Mouse (Mus musculus): ENCODE results near the gene Numbl. TPM values are rescaled to one million over a fixed set of nuclear protein-coding genes. Genes with fewer than 3 reads are reported as not detected.

Gene Numbl
- polyA plus RNA-seq, 1 experiment from 2014 or later: 15.8 TPM

DNA sequence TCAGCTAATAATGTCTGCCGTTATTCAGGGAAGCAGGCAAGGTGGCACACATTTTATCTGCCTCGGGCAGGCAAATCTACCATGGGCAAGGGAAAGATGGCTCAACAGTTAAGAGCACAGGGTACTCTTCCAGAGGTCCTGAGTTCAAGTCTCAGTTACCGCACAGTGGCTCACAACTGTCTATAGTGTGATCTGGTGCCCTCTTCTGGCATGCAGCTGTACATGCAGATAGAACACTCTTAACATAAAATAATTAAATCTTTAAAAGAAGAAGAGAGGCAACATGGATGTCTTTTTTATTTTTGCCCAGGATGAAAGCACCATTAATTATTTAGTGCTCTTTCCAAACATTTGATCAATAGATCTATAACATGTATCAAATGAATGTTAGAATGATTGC lies 19.0 kb downstream of the Numbl start:
- ATAC-seq (ENCODE audit: insufficient read depth, low FRiP score): no peak
- 90% methylated on average over 3 of the region's 3 CpGs for WGBS
- no peak overlapping the region for H3K4me2 ChIP-seq (ENCODE audit: low read depth, low read length)
- peaks cover 10% of the 10 kb centered on the region for H3K36me3 ChIP-seq (ENCODE audit: control insufficient read depth, insufficient read depth, low read length)
- no peaks in the 10 kb centered on the region; the same call in 1 of the 2 replicates for H3K4me1 ChIP-seq (ENCODE audit: control insufficient read depth, insufficient read depth, low read length)
- no peak overlapping the region for H3K27ac ChIP-seq (ENCODE audit: low read length)
- H3K4me3 ChIP-seq (replicated peaks; ENCODE audit: low read length): no peak overlapping the region
- no peaks in the 10 kb centered on the region for H3K27me3 ChIP-seq (ENCODE audit: control insufficient read depth, insufficient read depth, low read length)
- no peaks in the 10 kb centered on the region for H3K9me3 ChIP-seq (replicated peaks; ENCODE audit: control insufficient read depth, low read length)
- no peak overlapping the region for H3K9ac ChIP-seq (ENCODE audit: low read length)

DNA sequence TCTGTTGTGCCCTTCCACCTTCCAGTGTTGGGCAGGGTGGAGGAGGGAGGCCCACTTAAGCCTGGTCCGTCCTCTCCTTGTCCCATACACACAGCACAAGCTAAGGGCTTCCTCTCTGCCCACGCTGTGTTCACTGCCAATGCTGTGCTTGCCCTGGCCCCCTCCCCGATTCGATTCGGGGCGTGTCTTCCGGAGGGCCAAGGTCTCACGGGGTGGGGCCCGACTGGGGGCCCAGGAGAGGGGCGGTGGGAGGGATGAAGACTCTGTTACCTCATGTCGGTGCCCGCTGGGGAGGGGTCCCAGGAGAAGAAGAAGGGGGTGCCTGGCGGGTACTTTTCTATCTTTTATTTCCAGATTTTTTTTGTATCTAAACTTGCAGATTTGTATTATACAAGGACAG lies 23.5 kb downstream of the Numbl start:
- no peak overlapping the region for H3K4me2 ChIP-seq (ENCODE audit: low read depth, low read length)
- H3K4me1 ChIP-seq (ENCODE audit: control insufficient read depth, insufficient read depth, low read length): peaks cover 7% of the 10 kb centered on the region; the same call in 1 of the 2 replicates
- H3K9me3 ChIP-seq (replicated peaks; ENCODE audit: control insufficient read depth, low read length): no peaks in the 10 kb centered on the region
- ATAC-seq (ENCODE audit: insufficient read depth, low FRiP score): no peak
- H3K27me3 ChIP-seq (ENCODE audit: control insufficient read depth, insufficient read depth, low read length): no peaks in the 10 kb centered on the region
- H3K27ac ChIP-seq (ENCODE audit: low read length): no peak overlapping the region
- no peak overlapping the region for H3K4me3 ChIP-seq (replicated peaks; ENCODE audit: low read length)
- peaks cover 8% of the 10 kb centered on the region for H3K36me3 ChIP-seq (ENCODE audit: control insufficient read depth, insufficient read depth, low read length)
- H3K9ac ChIP-seq (ENCODE audit: low read length): no peak overlapping the region
- 55% methylated on average over 13 of the region's 13 CpGs for WGBS

DNA sequence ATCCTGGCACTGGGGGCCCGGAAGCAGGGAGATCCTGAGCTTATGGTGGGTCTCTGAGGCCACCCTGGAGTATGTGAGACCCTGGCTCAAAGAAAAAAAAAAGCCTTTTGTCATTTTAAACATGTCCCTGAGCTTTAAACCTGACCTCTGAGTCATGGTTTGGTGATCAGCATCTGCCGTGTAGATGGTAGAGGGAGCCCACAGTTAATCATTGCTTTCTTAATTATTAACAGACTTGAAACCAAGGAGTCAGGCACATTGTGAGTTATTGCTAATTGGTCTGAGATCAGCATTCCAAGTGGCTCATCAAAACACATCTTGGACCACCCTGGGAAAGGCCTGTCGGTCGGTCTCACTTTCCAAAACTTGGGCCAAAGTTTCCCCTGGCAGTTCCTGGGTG lies 24.0 kb downstream of the Numbl start:
- H3K4me1 ChIP-seq (ENCODE audit: control insufficient read depth, insufficient read depth, low read length): peaks cover 7% of the 10 kb centered on the region; the same call in 1 of the 2 replicates
- no peak for ATAC-seq (ENCODE audit: insufficient read depth, low FRiP score)
- H3K27me3 ChIP-seq (ENCODE audit: control insufficient read depth, insufficient read depth, low read length): no peaks in the 10 kb centered on the region
- no peak overlapping the region for H3K4me3 ChIP-seq (replicated peaks; ENCODE audit: low read length)
- no peak overlapping the region for H3K27ac ChIP-seq (ENCODE audit: low read length)
- H3K9me3 ChIP-seq (replicated peaks; ENCODE audit: control insufficient read depth, low read length): no peaks in the 10 kb centered on the region
- WGBS: 53% methylated on average over 4 of the region's 4 CpGs
- H3K4me2 ChIP-seq (ENCODE audit: low read depth, low read length): no peak overlapping the region
- no peak overlapping the region for H3K9ac ChIP-seq (ENCODE audit: low read length)
- H3K36me3 ChIP-seq (ENCODE audit: control insufficient read depth, insufficient read depth, low read length): 0 out of 2 replicates have a peak, but pooled peaks cover 3% of the 10 kb centered on the region

DNA sequence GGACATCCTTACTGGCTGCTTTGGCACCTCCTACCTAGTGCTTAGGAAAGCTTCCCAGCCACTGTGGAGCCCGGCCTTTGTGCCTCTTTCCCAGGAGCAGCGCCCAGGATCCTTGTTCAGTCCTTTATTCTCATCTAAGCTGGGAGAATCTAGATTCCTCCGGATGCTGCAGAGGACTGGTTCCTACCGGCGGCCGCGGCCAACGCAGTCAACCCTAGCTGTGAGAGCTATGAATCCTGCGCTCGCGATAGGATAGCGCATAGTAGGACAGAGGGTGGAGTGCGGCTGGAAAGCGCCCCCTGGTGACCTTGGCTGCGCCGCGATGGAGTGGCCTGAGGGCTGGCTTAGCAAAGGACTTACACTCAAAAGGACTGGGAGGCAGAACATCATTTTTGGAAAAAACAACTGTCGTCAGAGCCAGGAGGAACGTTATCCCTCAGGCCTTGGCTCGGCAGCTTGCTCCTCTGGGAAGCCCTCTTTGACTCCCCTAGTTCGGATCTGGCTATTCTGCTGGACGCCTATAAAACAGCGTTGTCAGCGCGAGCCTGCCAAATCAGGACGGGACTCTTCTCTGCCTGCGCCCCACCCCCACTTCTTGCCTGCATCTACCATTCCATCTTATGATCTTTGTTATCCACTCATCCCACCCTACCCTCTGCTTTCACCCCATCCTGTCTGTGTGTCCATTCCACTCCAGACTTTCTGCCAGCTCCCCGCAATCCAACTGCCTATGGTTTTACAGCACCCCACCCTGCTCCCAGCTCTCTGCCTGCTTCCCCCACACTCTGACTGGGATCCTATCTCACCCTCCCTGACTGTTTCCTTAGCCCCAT lies 26.8 kb downstream of the Numbl start:
- Histone ChIP-seq H3K9ac (ENCODE audit: low read length) (peak overlapping the region; percentile 51), H3K4me1 (ENCODE audit: control insufficient read depth, insufficient read depth, low read length) (peaks cover 7% of the 10 kb centered on the region; the same call in 1 of the 2 replicates), H3K9me3 (replicated peaks; ENCODE audit: control insufficient read depth, low read length) (no peaks in the 10 kb centered on the region), H3K4me3 (replicated peaks; ENCODE audit: low read length) (0 out of 2 replicates have a peak overlapping the region, but pooled peaks have one; percentile 5), H3K27me3 (ENCODE audit: control insufficient read depth, insufficient read depth, low read length) (no peaks in the 10 kb centered on the region), H3K4me2 (ENCODE audit: low read depth, low read length) (peak overlapping the region; percentile 23; the same call in 1 of the 2 replicates), H3K27ac (ENCODE audit: low read length) (peak overlapping the region; percentile 74), H3K36me3 (ENCODE audit: control insufficient read depth, insufficient read depth, low read length) (0 out of 2 replicates have a peak, but pooled peaks cover 3% of the 10 kb centered on the region)
- WGBS: 5% methylated on average over 28 of the region's 28 CpGs
- ATAC-seq (ENCODE audit: insufficient read depth, low FRiP score): peak; percentile 69

DNA sequence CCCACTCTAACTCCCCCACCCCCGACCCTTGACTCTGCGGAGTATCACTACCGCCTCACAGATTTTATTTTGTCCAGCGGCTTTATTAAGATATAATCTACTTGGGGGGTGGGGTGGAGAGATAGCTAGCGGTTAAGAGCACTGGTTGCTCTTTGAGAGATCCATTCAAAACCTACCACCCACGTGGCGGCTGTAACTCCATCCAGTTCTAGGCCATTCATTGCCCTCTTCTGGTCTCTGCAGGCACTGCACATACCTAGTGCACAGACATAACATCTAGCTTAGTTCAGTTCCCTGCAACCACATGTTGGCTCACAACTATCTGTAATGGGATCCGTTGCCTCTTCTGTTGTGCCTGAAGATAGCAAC lies 27.4 kb downstream of the Numbl start:
- H3K4me1 ChIP-seq (ENCODE audit: control insufficient read depth, insufficient read depth, low read length): peaks cover 7% of the 10 kb centered on the region; the same call in 1 of the 2 replicates
- no peak overlapping the region for H3K4me3 ChIP-seq (replicated peaks; ENCODE audit: low read length)
- 8% methylated on average over 8 of the region's 8 CpGs for WGBS
- no peaks in the 10 kb centered on the region for H3K9me3 ChIP-seq (replicated peaks; ENCODE audit: control insufficient read depth, low read length)
- H3K4me2 ChIP-seq (ENCODE audit: low read depth, low read length): peak overlapping the region; percentile 23; the same call in 1 of the 2 replicates
- H3K36me3 ChIP-seq (ENCODE audit: control insufficient read depth, insufficient read depth, low read length): 0 out of 2 replicates have a peak, but pooled peaks cover 3% of the 10 kb centered on the region
- H3K27me3 ChIP-seq (ENCODE audit: control insufficient read depth, insufficient read depth, low read length): no peaks in the 10 kb centered on the region
- no peak overlapping the region for H3K9ac ChIP-seq (ENCODE audit: low read length)
- no peak overlapping the region for H3K27ac ChIP-seq (ENCODE audit: low read length)
- ATAC-seq (ENCODE audit: insufficient read depth, low FRiP score): peak; percentile 73; the same call in 1 of the 2 replicates

DNA sequence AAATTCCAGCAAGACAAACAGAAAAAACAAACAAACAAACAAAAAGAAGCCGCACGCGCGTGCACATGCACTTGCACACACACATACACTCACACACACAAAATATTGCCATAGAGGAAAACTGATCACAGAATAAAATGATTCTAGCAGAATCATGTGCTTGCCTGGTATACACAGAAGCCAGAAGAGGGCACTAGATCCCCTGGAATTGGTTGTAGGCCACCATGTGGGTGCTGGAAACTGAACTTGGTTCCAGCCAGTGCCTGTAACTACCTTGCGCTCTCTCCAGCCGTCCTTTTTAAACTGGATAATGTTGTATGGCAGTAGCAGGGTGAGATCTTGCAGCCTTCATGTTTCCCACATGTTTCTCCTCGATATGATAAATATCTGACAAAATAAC lies 30.5 kb downstream of the Numbl start:
- Histone ChIP-seq H3K9me3 (replicated peaks; ENCODE audit: control insufficient read depth, low read length) (no peaks in the 10 kb centered on the region), H3K36me3 (ENCODE audit: control insufficient read depth, insufficient read depth, low read length) (no peaks in the 10 kb centered on the region), H3K9ac (ENCODE audit: low read length) (no peak overlapping the region), H3K27ac (ENCODE audit: low read length) (no peak overlapping the region), H3K27me3 (ENCODE audit: control insufficient read depth, insufficient read depth, low read length) (no peaks in the 10 kb centered on the region), H3K4me3 (replicated peaks; ENCODE audit: low read length) (no peak overlapping the region), H3K4me2 (ENCODE audit: low read depth, low read length) (no peak overlapping the region), H3K4me1 (ENCODE audit: control insufficient read depth, insufficient read depth, low read length) (peaks cover 20% of the 10 kb centered on the region; the same call in 1 of the 2 replicates)
- 82% methylated on average over 7 of the region's 7 CpGs for WGBS
- no peak for ATAC-seq (ENCODE audit: insufficient read depth, low FRiP score)

DNA sequence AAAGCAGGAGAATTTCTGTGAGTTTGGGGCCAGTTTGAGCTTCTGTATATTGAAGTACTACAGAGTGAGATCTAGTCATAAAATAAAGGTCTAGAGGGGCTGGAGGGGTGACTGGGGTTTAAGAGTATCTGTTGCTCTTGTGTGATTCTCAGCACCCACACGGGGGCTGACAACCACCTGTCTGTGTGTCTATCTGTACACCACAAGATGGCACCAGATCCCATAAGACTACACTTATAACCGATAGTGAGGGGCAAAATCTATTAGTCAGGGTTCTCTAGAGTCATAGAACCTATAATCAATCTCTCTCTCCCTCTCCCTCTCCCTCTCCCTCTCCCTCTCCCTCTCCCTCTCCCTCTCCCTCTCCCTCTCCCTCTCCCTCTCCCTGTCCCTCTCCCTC lies 32.3 kb downstream of the Numbl start:
- Histone ChIP-seq H3K4me3 (replicated peaks; ENCODE audit: low read length) (no peak overlapping the region), H3K27ac (ENCODE audit: low read length) (peak overlapping the region; percentile 60), H3K27me3 (ENCODE audit: control insufficient read depth, insufficient read depth, low read length) (no peaks in the 10 kb centered on the region), H3K9ac (ENCODE audit: low read length) (no peak overlapping the region), H3K4me2 (ENCODE audit: low read depth, low read length) (no peak overlapping the region), H3K4me1 (ENCODE audit: control insufficient read depth, insufficient read depth, low read length) (peaks cover 13% of the 10 kb centered on the region; the same call in 1 of the 2 replicates), H3K36me3 (ENCODE audit: control insufficient read depth, insufficient read depth, low read length) (no peaks in the 10 kb centered on the region), H3K9me3 (replicated peaks; ENCODE audit: control insufficient read depth, low read length) (0 out of 2 replicates have a peak, but pooled peaks cover 2% of the 10 kb centered on the region)
- no peak for ATAC-seq (ENCODE audit: insufficient read depth, low FRiP score)
- 54% methylated on average over 2 of the region's 2 CpGs for WGBS

DNA sequence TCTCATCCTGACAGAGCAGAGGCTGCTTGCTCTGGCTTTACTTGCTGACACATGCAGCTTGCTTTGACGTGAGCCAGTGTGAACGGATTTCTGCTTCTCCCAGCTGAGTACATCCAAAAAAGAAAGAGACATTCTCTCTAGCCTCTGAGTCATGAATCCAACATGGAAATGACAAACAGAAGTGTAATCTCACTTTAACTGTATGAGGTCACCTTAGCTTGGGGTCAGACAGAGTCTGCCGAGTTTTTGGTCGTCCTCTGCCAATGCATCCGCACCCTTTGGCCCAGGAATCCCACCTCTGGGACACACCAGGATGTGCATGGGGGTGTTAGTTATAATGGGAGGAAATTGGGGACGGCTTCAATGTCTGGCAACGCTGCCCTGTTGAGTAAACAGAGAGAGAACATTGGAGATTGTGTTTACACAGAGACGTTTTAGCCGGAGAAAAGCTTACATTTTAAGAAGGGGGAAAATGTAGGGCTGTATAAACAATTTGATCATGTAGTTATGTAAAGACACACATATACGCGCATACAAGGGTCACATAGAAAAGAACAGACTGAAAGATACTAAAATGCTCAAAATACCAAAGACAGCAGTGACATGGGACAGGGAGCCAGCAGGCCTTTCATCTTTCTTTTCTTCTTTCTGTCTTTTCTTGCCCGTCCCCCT lies 33.7 kb downstream of the Numbl start:
- no peaks in the 10 kb centered on the region for H3K36me3 ChIP-seq (ENCODE audit: control insufficient read depth, insufficient read depth, low read length)
- peak overlapping the region; percentile 45 for H3K4me2 ChIP-seq (ENCODE audit: low read depth, low read length)
- H3K27ac ChIP-seq (ENCODE audit: low read length): peak overlapping the region; percentile 97

DNA sequence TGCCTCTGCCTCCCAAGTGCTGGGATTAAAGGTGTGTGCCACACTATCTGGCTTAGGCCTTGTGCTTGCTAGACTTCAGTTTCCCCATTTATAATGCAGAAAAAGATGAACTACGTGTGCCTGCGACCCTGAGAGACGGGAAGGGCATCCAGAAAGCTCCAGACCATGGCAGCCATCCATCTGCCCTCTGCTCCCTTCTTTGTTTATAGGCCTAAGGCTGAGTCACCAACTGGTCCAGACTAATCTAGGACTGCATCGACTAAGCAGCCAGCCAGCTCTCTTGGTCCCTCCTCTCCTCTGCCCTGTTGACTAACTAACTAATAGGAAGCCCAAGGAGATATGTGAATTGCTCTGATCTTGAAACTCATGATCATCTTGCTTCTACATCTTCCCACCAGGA lies 37.7 kb downstream of the Numbl start:
- Histone ChIP-seq H3K4me3 (replicated peaks; ENCODE audit: low read length) (no peak overlapping the region), H3K27ac (ENCODE audit: low read length) (no peak overlapping the region), H3K4me2 (ENCODE audit: low read depth, low read length) (no peak overlapping the region), H3K9ac (ENCODE audit: low read length) (no peak overlapping the region), H3K9me3 (replicated peaks; ENCODE audit: control insufficient read depth, low read length) (0 out of 2 replicates have a peak, but pooled peaks cover 2% of the 10 kb centered on the region), H3K4me1 (ENCODE audit: control insufficient read depth, insufficient read depth, low read length) (peaks cover 15% of the 10 kb centered on the region), H3K36me3 (ENCODE audit: control insufficient read depth, insufficient read depth, low read length) (no peaks in the 10 kb centered on the region), H3K27me3 (ENCODE audit: control insufficient read depth, insufficient read depth, low read length) (no peaks in the 10 kb centered on the region)
- ATAC-seq (ENCODE audit: insufficient read depth, low FRiP score): no peak
- 56% methylated on average over 4 of the region's 4 CpGs for WGBS

More for the DNA sequence above, 33.7 kb downstream of the Numbl start:
- Histone ChIP-seq H3K9ac (ENCODE audit: low read length) (peak overlapping the region; percentile 52; the same call in 1 of the 2 replicates), H3K9me3 (replicated peaks; ENCODE audit: control insufficient read depth, low read length) (0 out of 2 replicates have a peak, but pooled peaks cover 2% of the 10 kb centered on the region), H3K27me3 (ENCODE audit: control insufficient read depth, insufficient read depth, low read length) (no peaks in the 10 kb centered on the region), H3K4me1 (ENCODE audit: control insufficient read depth, insufficient read depth, low read length) (peaks cover 13% of the 10 kb centered on the region; the same call in 1 of the 2 replicates), H3K4me3 (replicated peaks; ENCODE audit: low read length) (peak overlapping the region; percentile 21)
- ATAC-seq (ENCODE audit: insufficient read depth, low FRiP score): peak; percentile 88
- WGBS: 10% methylated on average over 12 of the region's 12 CpGs

All from stomach, embryonic 16.5 days (tissue).